Mouse (Mus musculus) ZHBTc4 (cell line): ENCODE results near the gene Rad17.

ENCODE experiments used
- DNase-seq: peaks from one replicate; pipeline ENCODE4 v3.0.0-alpha.2; 2011; ENCODE audit warnings: low read depth, low spot score

Gene Rad17

DNA sequence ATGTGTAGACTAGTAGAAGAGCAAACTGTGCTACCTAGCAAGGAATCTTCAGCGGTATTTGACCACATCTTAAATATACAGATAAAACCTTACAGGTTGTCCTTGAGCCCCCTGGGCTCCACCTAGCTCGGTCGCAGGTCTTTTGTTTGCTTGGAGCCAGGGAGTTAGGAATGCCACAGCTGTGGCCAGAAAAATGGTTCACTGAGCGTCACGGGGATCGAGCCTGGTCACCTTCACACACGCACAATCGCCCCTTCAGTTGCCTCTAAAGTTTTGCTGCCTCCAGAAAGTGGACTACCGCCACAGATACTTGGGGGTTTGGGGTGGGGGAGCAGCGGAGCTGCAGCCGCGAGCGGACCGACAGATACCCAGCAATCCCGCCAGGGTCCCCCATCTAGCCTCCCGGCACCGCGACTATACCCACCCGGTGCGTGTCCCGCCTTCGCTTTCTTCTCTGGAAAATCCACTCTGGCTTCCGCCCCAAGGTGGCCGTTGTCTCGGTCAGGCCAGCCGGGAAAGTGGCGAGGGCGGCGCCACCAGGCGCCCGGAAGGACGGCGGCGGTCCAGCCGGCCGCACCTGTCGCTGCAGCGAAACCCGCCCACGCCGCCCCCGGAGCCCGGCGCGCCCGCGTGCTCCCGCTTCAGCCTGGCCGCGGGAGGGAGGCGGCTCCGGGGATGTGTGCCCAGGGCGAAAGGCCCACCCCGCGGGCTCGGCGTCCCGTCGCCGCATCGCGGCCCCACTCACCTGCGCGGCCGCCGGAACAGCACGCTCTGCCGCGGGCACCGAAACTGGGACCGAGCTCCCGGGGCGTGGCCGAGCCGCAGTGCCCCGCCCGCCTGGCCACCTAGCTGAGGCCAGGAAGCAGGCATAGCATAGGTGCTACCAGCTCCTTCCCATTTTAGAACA, 34.4 kb downstream of the Rad17 start, which contains the start of gene Marveld2:
Gene Marveld2 (minus strand): TSS at position 791 of the 907 bp plus-strand sequence.
- peak; percentile 70 for DNase-seq

DNA sequence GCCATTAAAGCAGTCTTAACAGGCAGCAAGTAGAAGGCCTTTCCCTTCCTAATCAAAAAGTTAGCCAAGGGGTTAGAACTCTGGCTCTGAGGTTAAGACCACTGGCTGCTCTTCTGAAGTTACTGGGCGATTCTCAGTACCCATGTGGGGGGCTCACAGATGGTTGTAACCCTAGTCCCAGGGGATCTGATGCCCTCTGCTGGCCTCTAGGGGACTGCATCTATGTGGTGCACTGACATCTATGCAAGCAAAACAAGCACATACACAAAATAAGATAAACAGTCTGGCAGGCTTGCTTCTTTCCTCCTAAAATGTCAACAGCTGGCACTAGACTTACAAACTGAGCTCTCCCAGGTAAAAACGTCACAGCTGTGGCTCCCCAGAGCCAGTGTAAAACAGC, 37.9 kb downstream of the Rad17 start:
- peak; percentile 70 for DNase-seq

DNA sequence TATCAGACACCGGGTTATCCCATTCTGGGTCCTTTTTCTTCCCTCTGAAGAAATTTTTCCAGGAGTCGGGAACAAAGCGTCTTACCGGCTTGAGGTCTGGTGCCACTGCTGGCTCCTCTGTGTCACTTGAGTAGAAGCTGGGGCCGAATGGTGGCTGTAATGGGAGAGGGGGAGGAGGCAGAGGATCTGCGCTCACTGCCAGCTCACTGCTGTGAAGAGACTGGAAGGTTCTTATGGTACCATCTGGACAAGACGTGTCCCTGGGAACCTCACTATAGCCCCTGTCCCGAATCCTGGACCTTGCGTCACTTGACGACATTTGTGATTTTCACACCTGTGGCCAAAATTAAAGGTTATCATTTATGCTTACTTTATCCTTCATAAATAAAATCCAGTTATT, 38.6 kb downstream of the Rad17 start:
- no peak for DNase-seq

DNA sequence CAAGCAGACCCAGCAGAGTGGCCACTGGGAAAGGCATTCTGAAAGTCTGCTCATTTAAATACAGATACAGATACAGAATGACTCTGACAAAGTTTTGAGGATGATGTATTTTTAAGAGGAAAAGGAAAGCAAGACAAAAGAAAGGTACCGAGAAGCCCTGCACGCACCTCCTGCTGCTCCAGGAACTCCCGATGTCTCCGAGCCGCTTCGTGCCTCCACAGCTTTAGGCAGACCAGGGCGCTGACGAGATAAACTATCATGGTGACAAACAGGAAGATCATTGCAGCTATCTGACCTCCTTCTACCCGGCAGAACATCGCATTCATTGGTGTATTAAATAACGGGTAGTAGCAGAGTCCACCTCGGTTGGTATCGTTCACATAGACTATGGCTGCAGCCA, 39.6 kb downstream of the Rad17 start:
- no peak for DNase-seq

DNA sequence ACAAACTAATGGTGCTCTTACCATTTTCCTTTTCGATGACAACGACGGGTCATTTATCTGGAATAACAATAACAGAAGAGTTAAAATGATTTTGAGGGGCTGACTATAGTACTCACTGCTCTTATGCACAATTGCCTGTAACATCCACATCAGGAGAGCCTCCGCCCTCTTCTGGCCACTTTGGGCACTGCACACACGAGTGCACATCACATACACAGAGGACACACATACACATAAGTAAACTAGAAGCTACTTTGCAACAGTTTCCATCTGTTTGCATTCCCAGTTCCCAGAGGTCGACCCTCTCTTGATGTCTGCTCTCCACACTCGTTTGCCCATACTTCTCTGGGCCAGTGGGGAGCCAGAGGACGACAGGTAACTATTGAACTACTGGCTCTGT, 43.1 kb downstream of the Rad17 start:
- peak; percentile 80 for DNase-seq

DNA sequence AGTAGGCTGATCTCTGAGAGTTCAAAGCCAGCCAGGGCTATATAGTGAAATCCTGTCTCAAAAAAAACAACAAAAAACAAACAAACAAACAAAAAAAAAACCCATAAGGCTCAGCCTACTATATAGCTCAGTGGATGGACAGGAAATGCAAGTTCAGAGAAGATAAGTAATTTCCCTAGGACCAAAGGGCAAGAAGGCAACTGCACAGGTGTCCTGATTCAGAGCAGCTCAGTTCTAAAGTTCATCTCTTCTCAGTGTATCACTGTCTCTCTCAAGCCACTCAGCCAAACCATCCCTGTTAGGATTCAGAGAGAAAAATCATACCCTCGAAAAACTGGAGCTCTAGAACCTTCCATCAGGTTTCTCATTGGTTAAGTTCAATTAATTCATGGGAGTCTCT, 45.0 kb downstream of the Rad17 start:
- no peak for DNase-seq

DNA sequence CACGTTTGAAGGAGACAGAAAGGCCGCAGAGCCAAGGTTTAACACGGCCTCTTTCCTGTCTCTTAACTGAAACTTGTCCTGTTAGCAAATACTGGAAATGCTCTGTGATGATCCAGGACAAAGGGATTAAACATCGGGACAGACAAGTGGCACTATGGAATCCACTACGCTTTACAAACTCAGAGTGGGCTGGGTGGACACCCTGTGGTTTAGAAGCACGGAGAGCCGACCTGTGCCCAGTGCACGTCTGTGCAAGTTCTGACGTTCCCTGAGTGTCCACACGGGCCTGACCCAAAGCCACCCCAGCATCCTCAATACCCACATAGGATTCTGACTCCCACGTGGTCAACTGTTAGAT, 47.1 kb downstream of the Rad17 start:
- no peak for DNase-seq

DNA sequence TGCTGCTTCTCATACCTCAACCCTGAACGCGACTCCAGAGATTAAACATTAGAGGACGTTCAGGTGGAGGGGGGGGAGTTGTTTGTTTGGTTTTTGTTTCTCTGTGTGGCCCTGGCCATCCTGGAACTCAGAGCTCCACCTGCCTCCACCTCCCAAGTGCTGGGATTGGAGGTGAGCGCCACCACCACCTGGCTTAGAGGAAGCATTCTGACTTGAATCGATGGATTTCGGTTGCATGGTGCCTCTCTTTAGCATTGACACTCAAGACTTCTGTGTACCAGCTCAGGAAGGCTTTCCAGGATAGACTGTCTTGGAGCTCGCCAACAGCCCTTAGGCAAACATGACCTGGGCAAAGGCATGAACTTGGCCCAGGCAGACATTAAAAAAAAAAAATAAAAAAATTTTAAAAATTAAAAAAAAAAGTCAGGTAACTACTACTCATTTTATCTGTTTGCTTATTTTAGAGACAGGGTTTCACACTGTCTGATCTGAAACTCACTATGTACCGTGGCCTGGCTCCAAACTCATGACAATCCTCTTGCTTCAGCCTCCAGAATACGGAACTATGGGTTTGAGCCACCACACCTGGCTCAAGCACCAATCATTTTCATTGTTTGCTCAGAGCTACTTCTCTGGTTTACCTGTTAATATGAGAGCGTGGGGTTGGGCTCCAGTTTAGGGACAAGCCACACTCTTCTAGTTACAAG, 47.7 kb downstream of the Rad17 start:
- no peak for DNase-seq

DNA sequence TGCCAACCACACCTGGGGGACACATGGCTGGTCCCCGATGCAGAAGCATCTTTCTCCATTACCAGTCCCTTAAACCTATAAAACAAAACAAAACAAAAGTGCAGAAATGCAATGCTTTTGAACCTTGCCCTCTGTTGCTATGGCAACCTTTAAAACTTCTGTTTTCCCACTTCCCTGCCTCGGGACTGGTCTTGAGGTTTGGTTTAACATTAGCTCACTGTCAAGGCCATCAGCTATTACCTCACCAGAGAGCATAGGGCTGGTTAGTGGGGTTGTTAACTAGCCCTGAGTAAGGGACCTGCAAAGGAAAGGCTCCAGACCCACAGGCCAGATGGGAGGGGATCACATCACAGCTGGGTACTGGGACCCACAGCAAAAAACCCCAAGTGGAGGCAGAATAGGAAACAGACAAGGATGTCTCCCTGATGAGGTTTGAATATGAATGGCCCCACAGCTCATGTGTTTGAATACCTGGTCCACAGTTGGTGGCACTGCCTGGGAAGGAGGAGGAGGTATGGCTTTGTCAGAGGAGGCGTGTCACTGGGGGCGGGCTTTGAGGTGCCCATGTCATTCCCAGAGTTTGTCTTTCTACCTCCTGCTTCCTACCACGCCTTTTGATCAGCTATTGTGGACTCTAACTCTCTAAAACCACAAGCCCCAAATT, 48.5 kb downstream of the Rad17 start:
- no peak for DNase-seq

DNA sequence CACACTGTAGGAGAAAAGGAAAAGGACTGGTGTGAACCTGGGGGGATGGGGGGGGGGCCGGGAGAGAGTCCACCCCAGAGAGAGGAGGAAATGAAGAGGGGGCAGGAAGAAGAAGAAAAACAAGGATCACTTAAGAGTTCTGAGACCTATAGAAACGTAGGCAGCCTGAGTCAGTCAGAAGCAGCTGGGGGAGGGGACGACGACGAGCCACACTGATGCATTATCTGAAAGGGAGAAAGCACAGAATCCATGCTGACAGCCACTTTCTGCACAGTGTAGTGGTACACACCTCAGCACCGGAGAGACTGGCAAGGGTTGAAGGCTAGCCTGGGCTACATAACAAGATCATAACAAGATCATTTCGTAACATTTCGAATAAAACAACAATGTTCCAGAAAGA, 49.8 kb downstream of the Rad17 start:
- no peak for DNase-seq

DNA sequence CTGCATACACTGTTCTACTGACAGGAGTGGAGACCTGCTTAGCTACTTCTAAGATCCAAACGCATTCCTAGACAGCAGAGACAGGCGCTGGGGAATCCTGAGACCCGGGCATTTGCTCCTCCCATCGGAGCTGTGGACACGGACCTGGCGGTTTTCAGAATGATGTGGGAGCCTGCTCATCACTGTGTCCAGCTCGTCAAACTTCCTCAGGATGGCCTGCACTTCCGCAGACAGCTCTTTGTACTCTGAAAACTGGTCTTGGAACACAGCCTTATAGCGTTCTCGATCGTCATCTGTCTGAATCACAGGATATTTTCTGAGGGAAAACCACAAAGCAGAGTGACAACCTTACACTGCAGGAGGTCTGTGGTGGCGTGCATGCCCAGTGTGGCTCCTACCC, 50.5 kb downstream of the Rad17 start:
- no peak for DNase-seq

DNA sequence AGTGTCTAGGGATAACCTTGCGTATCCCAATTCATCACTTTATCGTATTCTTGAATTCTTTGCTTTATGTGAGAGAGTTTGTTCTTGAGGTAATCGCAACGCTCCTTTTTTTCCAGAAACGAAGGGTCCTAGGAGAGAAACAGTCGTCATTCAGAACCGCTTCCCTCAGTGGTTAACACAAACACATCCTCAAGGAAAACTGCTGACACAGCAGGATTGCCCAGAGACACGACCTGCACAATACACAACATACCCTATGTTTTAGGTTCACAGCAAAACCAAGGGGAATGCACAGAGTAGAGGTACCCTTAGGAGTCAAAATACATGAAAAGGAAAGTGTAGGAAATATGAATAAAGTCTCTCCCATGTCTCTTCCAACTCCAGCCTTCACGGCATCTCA, 53.6 kb downstream of the Rad17 start:
- DNase-seq: no peak

DNA sequence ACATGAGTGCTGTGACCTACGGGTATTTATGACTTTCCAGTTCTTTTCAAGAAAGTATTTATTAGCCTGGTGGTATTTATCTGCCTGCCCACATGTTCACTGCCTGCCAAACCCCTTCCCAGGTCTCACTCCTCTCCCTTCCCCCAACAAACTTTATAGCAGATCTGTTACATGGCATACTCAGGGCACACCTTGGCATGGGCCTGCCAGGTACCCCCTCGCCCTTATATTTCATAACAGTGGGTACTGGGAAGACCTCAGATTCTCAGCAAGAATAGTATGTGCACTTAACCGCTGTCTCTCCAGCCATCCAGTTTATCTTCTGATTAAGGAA, 55.3 kb downstream of the Rad17 start:
- DNase-seq: no peak

DNA sequence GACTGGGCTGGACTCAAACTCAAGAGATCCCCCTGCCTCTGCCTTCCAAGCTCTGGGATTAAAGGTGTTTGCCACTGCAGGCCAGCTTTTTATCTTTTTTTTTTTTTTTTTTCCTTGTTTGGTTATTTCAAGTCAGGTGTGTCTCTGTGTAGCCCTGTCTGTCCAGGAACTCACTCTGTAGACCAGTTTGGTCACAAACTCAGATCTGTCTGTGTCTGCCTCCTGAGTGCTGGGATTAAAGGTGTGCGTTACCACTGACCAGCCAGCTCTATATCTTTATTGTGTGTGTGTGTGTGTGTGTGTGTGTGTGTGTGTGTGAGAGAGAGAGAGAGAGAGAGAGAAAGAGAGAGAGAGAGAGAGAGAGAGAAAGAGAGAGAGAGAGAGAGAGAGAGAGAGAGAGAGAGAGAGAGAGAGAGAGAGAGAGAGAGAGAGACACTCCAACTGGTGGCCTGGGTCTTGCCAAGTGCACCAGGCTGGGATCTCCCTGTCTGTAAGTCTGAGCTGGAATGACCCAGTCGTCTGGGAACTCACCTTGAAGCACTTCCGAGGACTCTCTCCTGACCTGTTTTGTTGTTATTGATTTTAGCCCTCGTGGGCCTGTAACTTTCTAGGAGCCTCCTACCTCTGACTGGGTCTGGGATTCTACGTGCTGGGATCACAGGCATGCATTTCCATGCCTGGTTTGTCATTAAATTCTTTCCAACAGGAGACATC, 55.9 kb downstream of the Rad17 start:
- no peak for DNase-seq

DNA sequence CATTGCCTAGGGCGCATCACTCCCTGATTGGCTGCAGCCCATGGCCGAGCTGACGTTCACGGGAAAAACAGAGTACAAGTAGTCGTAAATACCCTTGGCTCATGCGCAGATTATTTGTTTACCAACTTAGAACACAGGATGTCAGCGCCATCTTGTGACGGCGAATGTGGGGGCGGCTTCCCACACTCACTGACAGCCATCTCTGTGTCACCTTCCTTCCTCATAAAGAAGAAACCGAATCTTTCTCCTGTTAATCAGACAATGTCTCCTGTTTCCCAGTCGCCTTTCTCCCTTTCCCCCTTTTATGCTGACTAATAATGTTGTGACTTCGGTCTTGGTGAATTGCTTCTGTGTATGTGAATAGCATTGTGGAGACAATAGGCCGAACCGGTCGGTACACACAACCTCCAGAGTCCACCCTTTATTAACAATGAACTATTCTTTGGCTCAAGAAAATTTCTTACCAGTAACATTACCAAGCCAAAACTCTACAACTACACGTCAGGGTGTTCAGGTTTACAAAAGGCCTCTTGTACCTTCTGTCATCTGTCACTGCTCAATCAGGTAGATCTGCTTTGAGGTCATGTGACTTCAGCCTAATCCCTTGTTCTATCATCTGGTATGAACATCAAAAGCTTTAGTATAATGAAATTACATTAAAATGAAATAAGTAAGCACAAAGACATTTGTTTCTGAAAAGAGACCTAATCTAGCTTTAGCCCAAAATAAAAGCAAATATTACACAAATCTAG, 56.6 kb downstream of the Rad17 start:
- DNase-seq: no peak

DNA sequence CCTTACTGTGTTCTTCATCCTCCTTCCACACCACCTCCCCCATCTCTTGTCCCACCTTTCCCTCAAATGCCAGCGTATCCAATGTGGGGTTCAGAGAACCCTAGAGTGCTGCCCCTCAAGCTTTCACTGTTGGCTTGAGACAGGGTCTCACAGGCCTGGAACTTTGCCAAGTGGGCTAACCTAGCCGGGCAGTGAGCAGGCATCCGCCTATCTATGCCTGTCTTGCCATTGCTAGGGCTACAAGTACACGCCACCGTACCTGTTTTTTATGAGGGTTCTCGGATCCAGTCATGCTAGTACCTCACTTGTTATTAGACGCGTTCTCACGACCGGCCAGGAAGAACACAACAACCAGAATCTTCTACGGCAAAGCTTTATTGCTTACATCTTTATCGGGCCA, 62.2 kb downstream of the Rad17 start:
- no peak for DNase-seq

DNA sequence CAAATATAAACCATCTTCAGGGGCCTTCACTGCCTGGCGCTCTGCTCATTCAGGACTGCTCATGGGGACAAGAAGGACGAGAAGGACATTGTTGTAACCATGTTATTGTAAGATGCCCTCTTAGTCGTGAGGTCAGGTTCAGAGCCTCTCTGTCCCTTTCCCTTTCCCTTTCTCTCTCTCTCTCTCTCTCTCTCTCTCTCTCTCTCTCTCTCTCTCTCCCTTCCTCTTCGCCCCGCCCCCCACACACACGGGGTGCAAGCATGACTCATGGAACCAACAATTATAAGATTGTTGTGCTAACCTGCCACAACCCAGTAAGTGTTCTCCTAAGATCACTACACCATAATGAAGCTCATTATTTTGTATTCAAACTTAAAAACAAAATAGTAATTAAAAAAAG, 68.7 kb downstream of the Rad17 start:
- no peak for DNase-seq

DNA sequence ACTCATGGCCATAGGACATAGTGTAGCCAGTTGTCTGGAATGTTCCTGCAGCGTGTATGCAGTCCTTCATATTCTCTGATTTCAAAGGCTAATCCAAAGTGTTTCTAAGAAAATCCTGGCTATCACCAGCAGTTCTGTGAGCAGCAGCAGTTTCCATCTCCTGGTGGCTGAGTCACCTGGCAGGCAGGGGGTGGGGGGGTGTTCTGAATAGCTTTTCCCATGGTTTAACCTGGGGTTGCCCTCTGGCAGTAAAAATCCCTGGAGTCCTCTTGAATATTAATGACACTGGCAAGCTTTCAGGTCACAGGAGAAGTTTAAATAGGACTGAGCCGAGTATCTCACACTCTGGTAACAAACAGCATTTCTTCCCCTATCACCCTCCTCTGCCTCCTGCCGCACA, 69.2 kb downstream of the Rad17 start:
- no peak for DNase-seq

DNA sequence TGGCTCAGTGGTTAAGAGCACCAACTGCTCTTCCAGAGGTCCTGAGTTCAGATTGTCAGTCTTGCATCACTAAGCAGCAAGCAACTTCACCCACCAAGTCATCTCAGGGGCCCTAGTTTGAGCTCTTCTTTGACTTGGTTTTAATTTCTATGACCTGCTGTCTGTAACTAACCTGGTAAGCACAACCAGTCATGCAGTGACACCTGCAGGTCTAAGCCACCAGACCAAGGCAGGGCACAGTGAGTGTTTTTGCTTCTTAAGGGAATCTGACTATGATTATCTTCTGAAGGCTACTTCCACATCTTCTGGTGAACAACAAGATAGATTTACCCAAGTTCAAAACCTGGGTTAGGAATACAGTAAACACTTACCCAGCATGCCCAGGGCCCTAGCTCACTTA, 70.9 kb downstream of the Rad17 start:
- DNase-seq: no peak

DNA sequence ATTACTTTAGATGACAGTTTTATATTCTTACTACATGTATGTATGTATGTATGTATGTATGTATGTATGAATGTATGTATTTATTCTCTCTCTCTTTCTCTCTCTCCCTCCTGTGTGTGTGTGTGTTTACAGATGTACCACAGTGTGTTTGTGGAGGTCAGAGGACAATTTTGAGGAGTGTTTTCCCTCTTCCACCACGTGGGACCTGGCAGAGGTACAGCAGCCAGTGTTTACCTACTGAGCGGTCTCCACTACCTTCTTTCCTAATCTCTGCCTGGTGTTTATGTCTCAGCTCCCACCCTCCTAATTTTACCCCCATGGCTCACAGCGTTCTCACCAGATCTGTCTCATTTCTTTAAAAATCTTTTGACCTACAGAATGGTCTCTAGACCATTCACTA, 71.6 kb downstream of the Rad17 start:
- DNase-seq: no peak

DNA sequence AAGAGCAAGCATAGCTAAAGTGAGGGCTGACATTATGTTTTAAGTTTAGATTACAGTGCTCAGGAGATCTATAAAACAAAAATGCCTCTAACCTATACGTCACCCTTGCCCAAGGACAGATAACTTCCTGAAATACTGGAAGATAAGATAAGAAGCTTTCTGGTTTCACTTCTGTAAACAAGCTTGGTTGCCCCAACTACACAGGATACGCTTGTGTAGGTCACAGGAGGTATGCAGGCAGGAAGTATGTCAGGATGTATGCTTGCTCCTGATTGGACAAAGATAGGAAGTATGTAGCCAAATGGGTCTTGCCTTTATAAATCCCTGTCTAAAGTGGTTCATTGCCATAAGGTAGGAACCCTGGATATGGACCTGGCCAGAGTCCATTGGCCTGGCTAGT, 74.9 kb downstream of the Rad17 start:
- DNase-seq: no peak
